Mouse (Mus musculus) limb, embryonic 15.5 days (tissue): Measurements from ENCODE around the gene Traf2. TPM values are rescaled to one million over a fixed set of nuclear protein-coding genes. Genes with fewer than 3 reads are reported as not detected.

Source experiments
- ATAC-seq: fragments of 200-750 bp; cut with Nextera tagmentation; 2 replicates; pipeline ENCODE4 v1.8.0; 2017; ENCODE audit warnings: low read depth, moderate TSS enrichment; ENCODE audit not compliant: insufficient number of reproducible peaks, low FRiP score, low TSS enrichment
- H3K27ac ChIP-seq: fragments of 300-500 bp; sonication (generic); 2 replicates; pipeline ENCODE4 v1.5.1; 2015; ENCODE audit warnings: moderate library complexity, mild to moderate bottlenecking, inconsistent platforms
- H3K27me3 ChIP-seq: fragments of 300-500 bp; sonication (generic); 2 replicates; pipeline ENCODE4 v1.6.1; 2015; ENCODE audit warnings: inconsistent platforms
- H3K36me3 ChIP-seq: fragments of 300-500 bp; sonication (generic); 2 replicates; pipeline ENCODE4 v1.6.1; 2015; ENCODE audit warnings: inconsistent platforms
- H3K4me1 ChIP-seq: fragments of 300-500 bp; sonication (generic); 2 replicates; pipeline ENCODE4 v1.6.1; 2015; ENCODE audit warnings: inconsistent platforms
- H3K4me2 ChIP-seq: fragments of 300-500 bp; sonication (generic); 2 replicates; pipeline ENCODE4 v1.6.1; 2015; ENCODE audit warnings: mild to moderate bottlenecking, inconsistent platforms
- H3K4me3 ChIP-seq: fragments of 300-500 bp; sonication (generic); 2 replicates; pipeline ENCODE4 v1.5.1; 2015; ENCODE audit warnings: mild to moderate bottlenecking, inconsistent platforms
- H3K9ac ChIP-seq: fragments of 300-500 bp; sonication (generic); 2 replicates; pipeline ENCODE4 v1.6.1; 2015; ENCODE audit warnings: inconsistent platforms
- H3K9me3 ChIP-seq: fragments of 300-500 bp; sonication (generic); 2 replicates; pipeline ENCODE4 v1.6.1; 2016; ENCODE audit warnings: inconsistent platforms
- WGBS: fragments of 180-500 bp; shearing (Covaris S2); methylation state at CpG from one replicate; pipeline ENCODE4 v1.1.7; 2015; 5-methylcytosine and 5-hydroxymethylcytosine counted together
- polyA plus RNA-seq: library from polyadenylated mRNA; unstranded; fragments of >200 nt; fragmentation: Nextera tagmentation; extraction: Ambion mirVana; gene quantifications from 2 replicates; pipeline ENCODE4 v1.2.1, GENCODE M21; 2015

The Traf2 gene
- polyA plus RNA-seq, 1 experiment from 2014 or later, result 34.4 TPM

DNA sequence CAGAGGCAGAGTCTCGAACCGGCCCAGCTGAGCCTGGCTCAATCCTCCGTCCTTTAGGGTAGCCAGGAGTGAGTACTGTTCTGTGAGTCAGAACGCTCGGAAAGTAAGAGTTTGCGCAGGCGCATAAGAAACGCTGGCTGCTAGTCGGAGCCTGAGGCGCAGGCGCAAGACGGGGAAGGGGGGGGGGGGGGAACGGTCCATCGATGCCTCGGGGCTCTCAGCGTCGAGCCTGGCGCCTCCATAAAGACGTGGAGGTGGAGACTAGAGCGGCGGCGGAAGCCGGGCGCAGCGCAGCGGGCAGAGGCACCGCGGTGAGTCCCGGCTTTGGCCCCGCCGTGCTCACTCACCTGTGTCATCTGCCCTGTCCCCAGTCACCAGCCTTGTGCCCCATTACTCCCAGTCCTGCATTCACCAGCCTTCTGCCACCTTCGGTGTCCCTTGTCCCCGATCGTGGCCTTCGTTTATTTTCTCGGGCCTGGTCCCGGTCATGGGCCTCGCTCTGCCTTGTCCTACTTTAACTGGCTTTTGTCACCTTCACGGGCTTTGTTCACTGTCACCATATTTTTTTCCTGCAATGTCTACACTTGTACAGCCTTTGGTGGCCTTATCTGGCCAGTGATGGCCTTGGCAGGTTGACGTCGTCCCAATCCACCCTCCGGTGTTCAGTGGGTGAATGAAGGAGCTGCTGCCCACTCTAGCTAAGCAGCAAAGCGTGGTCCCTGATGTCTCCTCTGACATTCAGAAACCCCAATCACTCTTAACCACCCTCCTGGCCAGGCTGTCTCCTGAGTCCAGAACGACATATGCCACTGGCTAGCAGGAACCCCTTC is 45.9 kb downstream of the Traf2 start, which contains the start of gene Fbxw5:
Fbxw5 (plus strand) TSS at position 175 of the 830 bp plus-strand sequence.
- Histone ChIP-seq H3K27ac (peak within 1 kb of the TSS; percentile 72), H3K27me3 (no peaks in the 10 kb centered on the region), H3K4me3 (peak within 1 kb of the TSS; percentile 72), H3K9ac (peak within 1 kb of the TSS; percentile 86), H3K9me3 (no peaks in the 10 kb centered on the region), H3K4me2 (peak within 1 kb of the TSS; percentile 65), H3K36me3 (peaks cover 35% of the 10 kb centered on the region), H3K4me1 (peaks cover 19% of the 10 kb centered on the region)
- 1% methylated on average over 43 of the region's 44 CpGs for WGBS
- ATAC-seq, result peak; percentile 81

DNA sequence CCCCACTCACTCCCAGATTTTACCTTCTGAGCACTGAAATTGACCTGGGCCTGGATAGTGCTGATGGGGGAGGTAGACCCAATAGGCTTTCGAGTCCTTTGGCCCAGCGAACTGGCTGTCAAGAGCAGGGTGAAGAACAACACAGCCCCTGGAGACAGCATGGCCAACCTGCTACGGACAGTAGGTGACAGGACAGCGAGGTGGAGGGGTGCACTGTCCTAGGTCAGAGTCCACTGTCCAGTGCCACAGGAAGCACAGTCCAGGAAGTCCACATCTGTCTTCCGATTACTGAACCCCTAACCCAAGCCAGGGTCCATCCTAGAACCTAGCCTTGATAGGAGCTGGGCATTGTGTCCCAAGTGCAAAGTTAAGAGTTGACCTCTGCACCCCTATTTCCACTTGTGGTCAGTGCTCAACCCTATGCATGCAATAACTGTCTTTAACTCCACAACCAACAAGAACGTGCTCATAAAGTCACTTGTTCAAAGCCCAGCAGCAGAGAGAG is 46.6 kb downstream of the Traf2 start:
- ATAC-seq, result no peak
- Histone ChIP-seq H3K36me3 (peaks cover 29% of the 10 kb centered on the region), H3K4me3 (peak overlapping the region; percentile 72), H3K27me3 (no peaks in the 10 kb centered on the region), H3K4me2 (peak overlapping the region; percentile 65), H3K9ac (peak overlapping the region; percentile 40), H3K4me1 (peaks cover 19% of the 10 kb centered on the region), H3K27ac (peak overlapping the region; percentile 72; the same call in 1 of the 2 replicates), H3K9me3 (no peaks in the 10 kb centered on the region)
- WGBS, result 69% methylated on average over 6 of the region's 6 CpGs

DNA sequence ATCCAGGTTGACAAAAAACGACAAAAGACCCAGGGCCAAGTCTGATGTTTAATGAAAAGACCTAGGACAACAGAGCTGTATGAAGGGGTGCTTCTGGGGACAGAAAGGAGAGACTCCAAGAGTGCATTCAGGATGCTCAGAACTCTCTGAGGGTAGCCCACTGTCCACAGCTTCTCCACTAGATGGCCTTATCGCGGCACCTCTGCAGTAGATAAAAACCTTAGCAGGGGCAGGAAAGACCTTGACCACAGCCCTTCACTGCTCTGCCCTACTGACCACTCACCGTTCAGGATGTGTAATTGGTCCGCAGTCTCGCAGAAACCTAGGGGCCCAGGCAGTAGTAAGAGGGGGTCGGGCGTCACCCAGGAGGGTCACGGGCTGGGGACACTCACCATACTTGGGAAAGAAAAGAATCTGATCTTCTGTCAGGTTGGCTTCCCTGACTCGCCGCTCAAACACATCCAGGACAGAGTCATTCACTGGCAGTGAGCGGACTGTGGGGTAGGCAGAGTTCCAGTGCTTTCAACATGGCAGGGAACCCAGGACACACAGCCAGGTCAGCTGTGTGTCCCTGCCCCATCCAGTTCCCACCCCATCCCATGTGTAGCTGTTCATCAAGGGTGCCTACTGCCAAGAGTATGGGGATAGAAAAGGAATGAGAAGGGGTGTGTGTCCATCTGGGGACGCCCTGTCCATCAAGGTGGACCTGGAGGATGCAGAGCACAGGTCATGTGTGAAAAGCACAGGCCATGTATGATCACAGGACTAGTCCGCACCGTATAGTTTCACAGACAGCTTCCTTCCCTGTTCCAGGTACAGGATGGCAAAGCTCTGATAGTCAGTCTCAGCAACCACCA is 47.9 kb downstream of the Traf2 start:
- no peak overlapping the region for H3K27ac ChIP-seq
- no peak overlapping the region for H3K9ac ChIP-seq
- ATAC-seq, result no peak
- H3K4me1 ChIP-seq, result peaks cover 19% of the 10 kb centered on the region
- H3K4me2 ChIP-seq, result no peak overlapping the region
- H3K27me3 ChIP-seq, result no peaks in the 10 kb centered on the region
- peaks cover 16% of the 10 kb centered on the region for H3K36me3 ChIP-seq
- H3K4me3 ChIP-seq, result no peak overlapping the region
- whole genome bisulfite sequencing, result 68% methylated on average over 15 of the region's 15 CpGs
- H3K9me3 ChIP-seq, result no peaks in the 10 kb centered on the region

DNA sequence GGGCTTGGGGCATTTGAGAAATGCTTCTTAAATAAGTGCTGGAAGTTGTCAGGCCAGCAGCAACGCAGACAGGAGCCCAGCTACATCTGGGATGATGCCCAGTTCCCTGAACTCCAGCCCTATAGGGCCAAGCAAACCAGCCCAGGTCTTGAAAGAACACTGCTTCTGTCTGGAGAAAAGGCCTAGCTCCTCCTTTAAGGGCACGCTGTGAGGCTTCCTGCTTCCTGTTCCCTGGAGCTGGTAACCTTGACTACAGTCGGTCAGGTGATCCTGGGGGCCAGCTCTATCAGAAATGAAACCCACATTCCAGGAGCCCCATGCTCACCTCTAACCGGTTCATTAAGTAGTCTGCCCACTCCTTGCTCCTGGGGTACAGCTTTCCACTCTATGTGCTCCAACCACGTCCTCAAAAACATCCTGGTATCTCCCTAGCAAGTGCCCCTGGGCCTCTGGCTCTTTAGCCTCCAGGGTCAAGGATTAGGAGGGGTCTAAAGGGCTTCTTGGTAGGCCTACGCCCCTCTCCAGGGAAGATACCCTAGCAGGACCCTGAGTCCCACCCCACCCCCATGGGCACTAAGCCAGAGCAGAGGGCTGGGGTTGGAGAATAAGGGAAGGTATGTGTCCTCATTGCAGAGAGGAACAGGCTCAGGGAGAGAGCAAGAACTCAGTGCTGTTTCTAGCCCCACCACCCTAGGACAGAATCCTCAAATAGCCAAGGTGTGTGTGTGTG is 48.7 kb downstream of the Traf2 start:
- H3K9me3 ChIP-seq, result no peaks in the 10 kb centered on the region
- no peak overlapping the region for H3K9ac ChIP-seq

DNA sequence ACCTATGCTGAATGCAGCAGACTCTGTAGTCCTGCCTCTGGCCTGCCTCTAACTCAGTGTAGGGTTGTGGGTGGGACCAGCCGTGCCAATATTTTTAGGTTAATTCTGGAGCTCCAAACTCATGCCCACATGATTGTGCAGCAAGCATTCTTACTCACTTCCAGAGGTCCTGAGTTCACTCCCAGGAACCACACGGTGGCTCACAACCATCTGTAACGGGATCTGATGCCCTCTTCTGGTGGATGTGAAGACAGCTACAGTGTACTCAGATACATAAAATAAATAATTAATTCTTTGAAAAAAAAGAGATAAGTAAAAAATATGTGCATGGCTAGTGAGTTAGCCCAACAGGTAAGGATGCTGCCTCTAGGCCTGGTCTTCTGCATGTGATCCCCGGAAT is 50.3 kb downstream of the Traf2 start:
- Histone ChIP-seq H3K4me3 (no peak overlapping the region), H3K4me2 (no peak overlapping the region), H3K27ac (no peak overlapping the region), H3K36me3 (no peaks in the 10 kb centered on the region), H3K9me3 (no peaks in the 10 kb centered on the region), H3K9ac (no peak overlapping the region), H3K4me1 (peaks cover 8% of the 10 kb centered on the region), H3K27me3 (no peaks in the 10 kb centered on the region)
- no peak for ATAC-seq
- WGBS, result 47% methylated on average over 4 of the region's 4 CpGs

More for the DNA sequence above, 48.7 kb downstream of the Traf2 start:
- H3K4me3 ChIP-seq, result no peak overlapping the region
- no peaks in the 10 kb centered on the region for H3K27me3 ChIP-seq
- ATAC-seq, result no peak
- no peak overlapping the region for H3K27ac ChIP-seq
- peaks cover 7% of the 10 kb centered on the region for H3K36me3 ChIP-seq
- peaks cover 19% of the 10 kb centered on the region for H3K4me1 ChIP-seq
- H3K4me2 ChIP-seq, result no peak overlapping the region
- WGBS, result 43% methylated on average over 6 of the region's 6 CpGs

DNA sequence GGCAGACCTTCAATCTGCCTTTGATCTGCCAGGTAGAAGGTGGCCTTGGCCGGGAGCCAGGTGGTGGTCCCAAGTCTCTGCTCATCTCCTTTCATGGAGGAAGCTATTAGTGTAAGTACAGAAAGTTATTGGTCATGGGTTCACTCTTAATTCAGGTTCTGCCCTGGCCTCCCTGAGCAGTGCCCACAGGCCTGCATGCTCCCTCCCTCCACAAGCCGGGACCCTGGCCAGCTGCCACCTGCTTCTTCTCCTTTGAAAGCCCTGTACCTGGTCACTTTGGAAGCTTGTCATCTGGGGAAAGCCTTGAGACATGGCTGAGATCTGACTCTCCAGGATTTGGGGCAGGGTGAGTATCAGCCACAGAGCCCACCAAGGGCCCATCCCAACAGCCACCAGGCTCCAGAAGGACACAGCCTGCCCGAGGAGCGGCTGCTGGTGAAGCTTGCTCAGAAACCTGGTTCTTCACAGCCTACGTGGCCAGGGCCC is 53.2 kb downstream of the Traf2 start, which contains the start of gene Lcn12:
Lcn12 (minus strand) TSS at position 436 of the 486 bp plus-strand sequence.
- Histone ChIP-seq H3K36me3 (no peaks in the 10 kb centered on the region), H3K27me3 (no peaks in the 10 kb centered on the region), H3K9ac (no peak within 1 kb of the TSS), H3K9me3 (no peaks in the 10 kb centered on the region), H3K4me2 (no peak within 1 kb of the TSS), H3K27ac (no peak within 1 kb of the TSS), H3K4me3 (no peak within 1 kb of the TSS), H3K4me1 (no peaks in the 10 kb centered on the region)
- WGBS, result 86% methylated on average over 5 of the region's 5 CpGs
- no peak for ATAC-seq

DNA sequence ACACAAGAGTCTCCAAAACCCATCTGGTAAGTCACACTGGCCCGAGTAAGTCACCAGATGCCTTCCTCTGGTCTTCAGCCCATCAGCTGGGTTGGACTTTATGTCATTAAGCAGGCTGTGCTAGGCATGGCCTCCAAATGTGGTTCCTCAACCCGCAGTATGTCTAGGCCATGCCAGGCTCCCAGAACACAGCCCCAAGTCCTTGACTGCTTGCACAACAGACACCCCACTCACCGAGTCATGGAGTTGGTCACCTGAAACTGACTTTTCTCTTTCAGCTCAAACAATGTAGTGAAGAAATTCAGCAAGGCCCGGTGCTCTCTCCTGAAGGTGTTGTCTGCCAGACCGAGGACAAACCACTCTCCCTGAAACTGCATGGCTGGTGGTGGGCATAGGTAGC is 53.8 kb downstream of the Traf2 start:
- Histone ChIP-seq H3K27ac (no peak overlapping the region), H3K27me3 (0 out of 2 replicates have a peak, but pooled peaks cover 2% of the 10 kb centered on the region), H3K36me3 (no peaks in the 10 kb centered on the region), H3K4me3 (no peak overlapping the region), H3K9me3 (no peaks in the 10 kb centered on the region), H3K9ac (no peak overlapping the region), H3K4me1 (no peaks in the 10 kb centered on the region), H3K4me2 (no peak overlapping the region)
- 81% methylated on average over 5 of the region's 5 CpGs for WGBS
- ATAC-seq, result no peak

DNA sequence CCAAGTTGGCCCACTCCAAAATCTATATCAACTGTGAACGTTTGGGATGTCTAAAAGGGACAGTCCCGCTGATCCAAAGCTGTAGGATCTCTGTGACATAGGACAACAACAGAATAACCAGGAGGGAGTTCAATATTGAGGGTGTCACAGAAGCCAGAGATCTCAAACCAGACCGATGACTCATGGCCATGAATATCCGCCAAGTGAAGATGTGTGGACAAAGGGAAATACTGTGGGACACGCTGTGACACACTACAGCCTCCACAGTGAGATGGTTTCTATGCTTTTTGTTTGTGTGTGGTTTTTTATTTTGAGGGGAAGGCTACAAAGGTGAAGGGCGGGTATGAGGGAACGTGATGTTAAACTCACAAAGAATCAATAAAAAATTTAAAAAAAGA is 58.1 kb downstream of the Traf2 start:
- Histone ChIP-seq H3K27me3 (0 out of 2 replicates have a peak, but pooled peaks cover 3% of the 10 kb centered on the region), H3K4me2 (no peak overlapping the region), H3K36me3 (no peaks in the 10 kb centered on the region), H3K27ac (no peak overlapping the region), H3K4me3 (no peak overlapping the region), H3K9me3 (no peaks in the 10 kb centered on the region), H3K4me1 (no peaks in the 10 kb centered on the region), H3K9ac (no peak overlapping the region)
- ATAC-seq, result no peak
- WGBS, result 80% methylated on average over 7 of the region's 7 CpGs

DNA sequence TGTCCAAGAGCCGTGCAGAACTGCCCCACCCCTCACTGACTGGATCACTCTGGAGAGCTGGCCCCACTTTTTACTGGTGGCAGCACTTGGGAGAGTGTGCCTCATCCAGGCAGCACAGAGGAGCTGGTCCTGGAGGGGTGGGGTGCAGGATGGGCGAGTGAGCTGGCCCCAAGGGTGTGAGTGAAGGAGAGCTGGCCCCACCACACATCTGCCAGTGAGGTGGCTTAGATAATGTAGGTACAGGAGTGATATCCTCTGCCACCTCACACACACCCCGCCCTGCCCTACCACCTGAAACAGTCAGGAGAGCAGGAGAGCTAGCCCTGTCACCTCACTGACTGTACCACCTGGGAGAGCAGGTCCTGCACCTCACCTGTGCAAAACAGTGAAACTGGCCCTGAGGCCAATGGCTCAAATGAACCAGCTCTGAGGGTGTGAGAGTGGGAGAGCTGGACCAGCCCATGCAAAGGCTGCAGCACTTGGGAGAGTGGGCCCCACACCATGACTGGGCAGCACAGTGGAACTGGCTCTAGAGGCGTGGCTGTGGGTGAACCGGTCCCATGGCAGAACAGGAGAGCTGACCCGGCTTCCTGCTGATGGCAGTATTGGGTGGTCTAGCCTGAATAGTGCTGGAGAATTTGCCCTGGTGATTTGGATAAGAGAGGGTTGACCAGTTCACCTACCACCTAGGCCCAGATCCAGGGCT is 58.6 kb downstream of the Traf2 start:
- Histone ChIP-seq H3K27ac (no peak overlapping the region), H3K4me3 (no peak overlapping the region), H3K36me3 (no peaks in the 10 kb centered on the region), H3K27me3 (0 out of 2 replicates have a peak, but pooled peaks cover 3% of the 10 kb centered on the region), H3K4me1 (no peaks in the 10 kb centered on the region), H3K9ac (no peak overlapping the region), H3K4me2 (no peak overlapping the region), H3K9me3 (no peaks in the 10 kb centered on the region)
- ATAC-seq, result no peak
- 75% methylated on average over 6 of the region's 6 CpGs for WGBS

DNA sequence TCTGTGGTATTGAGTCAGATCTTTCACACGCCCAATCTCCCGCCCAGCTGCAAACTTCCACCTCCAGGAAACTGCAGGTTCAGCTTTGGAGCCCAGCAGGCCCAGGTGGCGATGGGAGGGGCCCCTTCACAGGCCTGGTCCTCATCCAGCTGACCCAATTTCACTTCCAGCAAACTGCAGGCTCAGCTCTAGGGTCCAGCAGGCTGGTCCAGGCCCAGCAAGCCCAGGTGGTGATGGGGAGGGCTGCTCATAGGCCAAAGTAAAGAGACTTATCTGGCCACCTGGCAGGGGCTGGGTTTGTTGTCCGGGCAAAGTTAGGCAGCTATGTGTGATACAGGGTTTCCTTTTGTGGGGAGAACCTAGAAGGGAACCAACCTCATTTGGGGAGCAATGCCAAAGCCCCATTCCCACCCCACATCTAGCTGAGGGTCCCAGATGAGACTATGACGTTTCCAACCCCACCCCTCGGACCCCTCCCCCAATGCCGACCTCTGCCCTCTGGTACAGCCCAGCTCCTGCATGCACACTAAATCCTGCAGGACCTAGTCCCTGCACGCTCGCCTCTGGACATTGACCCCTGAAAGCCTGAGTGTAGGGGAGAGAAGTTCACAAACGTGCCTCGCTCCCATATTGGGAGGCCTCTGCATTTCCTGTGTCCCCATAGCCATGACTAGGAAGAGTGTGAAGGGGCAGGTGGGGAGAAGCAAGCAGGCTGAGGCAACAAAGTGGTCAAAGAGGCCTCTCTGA is 61.7 kb downstream of the Traf2 start:
- Histone ChIP-seq H3K4me1 (no peaks in the 10 kb centered on the region), H3K9ac (no peak overlapping the region), H3K9me3 (no peaks in the 10 kb centered on the region), H3K36me3 (no peaks in the 10 kb centered on the region), H3K27me3 (0 out of 2 replicates have a peak, but pooled peaks cover 3% of the 10 kb centered on the region), H3K4me2 (no peak overlapping the region), H3K27ac (no peak overlapping the region), H3K4me3 (no peak overlapping the region)
- no peak for ATAC-seq
- 61% methylated on average over 11 of the region's 11 CpGs for WGBS
